Comparison of ENCODE assay signal across 18 mouse cellular contexts in genomic region chr11:97292731-97293130, GRCm38 (mm10). TPM values are rescaled to one million over a fixed set of nuclear protein-coding genes. Genes with fewer than 3 reads are reported as not detected.
"Had no signal": no experiment of that assay in that cellular context is flagged by ENCODE, and none has a peak within 500 bp of the region (broad histone marks: within the 10 kb centered on the region; RNA-seq: fewer than 3 reads in every experiment).

No protein-coding gene starts in this region.

- H3K4me1 ChIP-seq: lung, embryonic 15.5 days; neural tube, embryonic 13.5 days had no signal

- DNase-seq: lung, adult 2 months; lung, postnatal 4 days; midbrain, embryonic 14.5 days; retina, postnatal 1 day; right cerebral cortex, adult 18-20 months; right cerebral cortex, postnatal 25 days; right cerebral cortex, postnatal 4 days; spleen, adult 18-20 months; thymus, adult 18-20 months; thymus, postnatal 14 days; thymus, postnatal 36 days had no signal

- H3K36me3 ChIP-seq: lung, embryonic 15.5 days; midbrain, embryonic 10.5 days; midbrain, embryonic 12.5 days; neural tube, embryonic 13.5 days; neural tube, embryonic 15.5 days had no signal

- H3K9me3 ChIP-seq: lung, embryonic 15.5 days; midbrain, embryonic 10.5 days; midbrain, embryonic 12.5 days; neural tube, embryonic 13.5 days; neural tube, embryonic 15.5 days had no signal

- H3K27me3 ChIP-seq: lung, embryonic 15.5 days; midbrain, embryonic 12.5 days; neural tube, embryonic 13.5 days; neural tube, embryonic 15.5 days had no signal

- H3K27ac ChIP-seq: lung, embryonic 15.5 days; midbrain, embryonic 10.5 days; midbrain, embryonic 12.5 days; neural tube, embryonic 13.5 days; neural tube, embryonic 15.5 days had no signal

- H3K4me3 ChIP-seq: lung, embryonic 15.5 days; midbrain, embryonic 10.5 days; midbrain, embryonic 12.5 days; myocyte; neural tube, embryonic 13.5 days; neural tube, embryonic 15.5 days had no signal

- H3K9ac ChIP-seq: lung, embryonic 15.5 days; midbrain, embryonic 12.5 days; neural tube, embryonic 13.5 days; neural tube, embryonic 15.5 days had no signal

RNA-seq across cellular contexts. Expression of gene Gpr179, which starts 59.1 kb away (rescaled TPM):
- total RNA-seq: megakaryocyte-erythroid progenitor cell, adult 5-6 weeks had no signal
